Mouse (Mus musculus): ENCODE results near the gene Klhl29. TPM values are rescaled to one million over a fixed set of nuclear protein-coding genes. Genes with fewer than 3 reads are reported as not detected.

Klhl29 gene
- polyA plus RNA-seq, 1 experiment = not detected

GRCm38 (mm10) chr12:5230504-5230903 lies 145.0 kb downstream of the Klhl29 start:
- H3K4me3 ChIP-seq (ENCODE audit: insufficient read depth, low read length) = no peak overlapping the region
- no peak overlapping the region for H3K27ac ChIP-seq (ENCODE audit: insufficient read depth, low read depth, low read length)
- TF ChIP-seq CTCF (IDR thresholded peaks at IDR 0.05; ENCODE audit: low read depth, low read length) (no peak), POLR2A (IDR thresholded peaks at IDR 0.05; ENCODE audit: borderline replicate concordance, low read depth, low read length) (no peak)
- no peaks in the 10 kb centered on the region for H3K4me1 ChIP-seq (ENCODE audit: control insufficient read depth, insufficient read depth, low read length)

GRCm38 (mm10) chr12:5226676-5227654 lies 148.5 kb downstream of the Klhl29 start:
- Histone ChIP-seq H3K4me3 (ENCODE audit: insufficient read depth, low read length) (no peak overlapping the region), H3K27ac (ENCODE audit: insufficient read depth, low read depth, low read length) (no peak overlapping the region), H3K4me1 (ENCODE audit: control insufficient read depth, insufficient read depth, low read length) (0 out of 2 replicates have a peak, but pooled peaks cover 4% of the 10 kb centered on the region)
- TF ChIP-seq POLR2A (IDR thresholded peaks at IDR 0.05; ENCODE audit: borderline replicate concordance, low read depth, low read length) (no peak), CTCF (IDR thresholded peaks at IDR 0.05; ENCODE audit: low read depth, low read length) (no peak)

- TF ChIP-seq POLR2A (IDR thresholded peaks at IDR 0.05; ENCODE audit: borderline replicate concordance, low read depth, low read length) (no peak), CTCF (IDR thresholded peaks at IDR 0.05; ENCODE audit: low read depth, low read length) (no peak)
- H3K4me3 ChIP-seq (ENCODE audit: insufficient read depth, low read length) = no peak overlapping the region
- H3K4me1 ChIP-seq (ENCODE audit: control insufficient read depth, insufficient read depth, low read length) = 0 out of 2 replicates have a peak, but pooled peaks cover 4% of the 10 kb centered on the region
- no peak overlapping the region for H3K27ac ChIP-seq (ENCODE audit: insufficient read depth, low read depth, low read length)
Measured at GRCm38 (mm10) chr12:5223595-5223994, 151.9 kb downstream of the Klhl29 start.

- Histone ChIP-seq H3K4me3 (ENCODE audit: insufficient read depth, low read length) (no peak overlapping the region), H3K4me1 (ENCODE audit: control insufficient read depth, insufficient read depth, low read length) (0 out of 2 replicates have a peak, but pooled peaks cover 4% of the 10 kb centered on the region), H3K27ac (ENCODE audit: insufficient read depth, low read depth, low read length) (no peak overlapping the region)
- TF ChIP-seq CTCF (IDR thresholded peaks at IDR 0.05; ENCODE audit: low read depth, low read length) (no peak), POLR2A (IDR thresholded peaks at IDR 0.05; ENCODE audit: borderline replicate concordance, low read depth, low read length) (no peak)
Measured at GRCm38 (mm10) chr12:5222439-5223202, 152.9 kb downstream of the Klhl29 start.

GRCm38 (mm10) chr12:5219913-5220575 lies 155.4 kb downstream of the Klhl29 start:
- H3K4me1 ChIP-seq (ENCODE audit: control insufficient read depth, insufficient read depth, low read length) = 0 out of 2 replicates have a peak, but pooled peaks cover 4% of the 10 kb centered on the region
- no peak overlapping the region for H3K4me3 ChIP-seq (ENCODE audit: insufficient read depth, low read length)
- H3K27ac ChIP-seq (ENCODE audit: insufficient read depth, low read depth, low read length) = no peak overlapping the region
- TF ChIP-seq CTCF (IDR thresholded peaks at IDR 0.05; ENCODE audit: low read depth, low read length) (no peak), POLR2A (IDR thresholded peaks at IDR 0.05; ENCODE audit: borderline replicate concordance, low read depth, low read length) (no peak)

GRCm38 (mm10) chr12:5215836-5216747 lies 159.4 kb downstream of the Klhl29 start:
- H3K4me1 ChIP-seq (ENCODE audit: control insufficient read depth, insufficient read depth, low read length) = no peaks in the 10 kb centered on the region
- TF ChIP-seq CTCF (IDR thresholded peaks at IDR 0.05; ENCODE audit: low read depth, low read length) (no peak), POLR2A (IDR thresholded peaks at IDR 0.05; ENCODE audit: borderline replicate concordance, low read depth, low read length) (no peak)
- no peak overlapping the region for H3K27ac ChIP-seq (ENCODE audit: insufficient read depth, low read depth, low read length)
- no peak overlapping the region for H3K4me3 ChIP-seq (ENCODE audit: insufficient read depth, low read length)

- Histone ChIP-seq H3K27ac (ENCODE audit: insufficient read depth, low read depth, low read length) (no peak overlapping the region), H3K4me3 (ENCODE audit: insufficient read depth, low read length) (no peak overlapping the region), H3K4me1 (ENCODE audit: control insufficient read depth, insufficient read depth, low read length) (no peaks in the 10 kb centered on the region)
- TF ChIP-seq POLR2A (IDR thresholded peaks at IDR 0.05; ENCODE audit: borderline replicate concordance, low read depth, low read length) (no peak), CTCF (IDR thresholded peaks at IDR 0.05; ENCODE audit: low read depth, low read length) (no peak)
Measured at GRCm38 (mm10) chr12:5214266-5214665, 161.2 kb downstream of the Klhl29 start.

GRCm38 (mm10) chr12:5213339-5214104 lies 162.0 kb downstream of the Klhl29 start:
- H3K4me1 ChIP-seq (ENCODE audit: control insufficient read depth, insufficient read depth, low read length) = no peaks in the 10 kb centered on the region
- no peak overlapping the region for H3K27ac ChIP-seq (ENCODE audit: insufficient read depth, low read depth, low read length)
- no peak overlapping the region for H3K4me3 ChIP-seq (ENCODE audit: insufficient read depth, low read length)
- no peak for TF ChIP-seq CTCF (IDR thresholded peaks at IDR 0.05; ENCODE audit: low read depth, low read length)
- TF ChIP-seq POLR2A (IDR thresholded peaks at IDR 0.05; ENCODE audit: borderline replicate concordance, low read depth, low read length) = no peak
